Mouse (Mus musculus): ENCODE measurements at regions not wholly inside any gene's neighbourhood (a gene's known extent, or its start where the extent isn't known, plus 50 kb on each side); places are given as distances from the start of the nearest gene placed in this dataset.
A peak's percentile ranks its signal among the peaks of the same experiment; 100 is the strongest.

GRCm38 (mm10) chr14:73952511-73952910 is 291.5 kb downstream of the Gm21750 start:
- peak; percentile 85 for ATAC-seq (ENCODE audit: low TSS enrichment)

DNA sequence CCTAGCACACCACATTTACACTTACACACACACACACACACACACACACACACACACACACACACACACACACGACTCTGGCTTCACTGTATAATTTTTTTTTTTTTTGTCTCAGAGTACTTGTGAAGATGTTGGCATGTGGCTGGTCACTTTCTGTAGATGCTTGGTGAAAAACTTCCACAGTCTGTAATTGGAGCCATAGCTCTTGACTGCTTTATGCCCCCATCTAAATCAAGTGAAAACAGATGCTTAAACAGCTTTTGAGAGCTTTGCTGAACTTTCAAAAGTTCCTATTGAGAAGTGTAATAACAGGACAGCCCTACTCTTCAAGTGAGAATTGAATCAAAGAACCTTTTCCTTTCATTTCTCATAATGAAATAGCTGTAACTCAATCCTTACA is 317.7 kb downstream of the Gm21750 start:
- ATAC-seq (ENCODE audit: low TSS enrichment): no peak

DNA sequence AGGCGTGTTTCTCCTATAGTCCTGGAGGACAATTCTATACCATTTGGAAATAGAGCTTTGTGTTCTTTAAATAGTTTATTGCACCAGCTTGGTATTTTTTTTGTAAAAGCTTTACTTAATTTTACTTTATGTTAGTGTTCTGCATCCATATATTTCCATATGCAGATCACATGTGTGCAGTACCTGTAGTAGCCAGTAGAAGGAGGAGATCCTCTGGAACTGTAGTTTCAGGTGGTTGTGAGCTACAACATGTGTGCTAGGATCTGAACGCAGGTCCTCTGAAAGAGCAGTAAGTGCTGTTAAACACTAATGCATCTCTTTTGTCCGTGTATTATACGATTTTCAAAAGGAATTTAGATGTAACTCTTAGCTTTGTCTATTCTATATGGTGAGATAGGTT is 335.2 kb downstream of the Gm21750 start:
- ATAC-seq (ENCODE audit: low TSS enrichment): no peak

DNA sequence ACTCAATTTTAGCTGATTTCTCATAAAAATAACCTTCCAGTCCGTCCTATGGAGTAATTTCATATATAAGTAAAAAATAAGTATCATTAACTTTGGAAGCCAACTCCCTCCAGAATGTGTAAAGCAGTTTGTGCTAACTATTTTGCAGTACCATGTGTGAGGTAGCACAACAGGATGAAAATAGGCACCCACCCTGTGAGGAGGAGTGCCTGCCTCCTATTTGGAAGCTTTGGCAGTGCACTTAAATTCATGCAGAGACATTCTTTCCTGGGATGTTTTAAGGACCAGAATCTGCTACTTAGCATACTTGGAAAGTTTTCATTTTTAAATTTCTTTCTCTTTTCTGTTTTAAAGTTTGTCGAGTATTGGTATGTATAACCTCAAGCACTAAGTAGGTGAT is 336.8 kb downstream of the Gm21750 start:
- peak; percentile 99 for ATAC-seq (ENCODE audit: low TSS enrichment)

DNA sequence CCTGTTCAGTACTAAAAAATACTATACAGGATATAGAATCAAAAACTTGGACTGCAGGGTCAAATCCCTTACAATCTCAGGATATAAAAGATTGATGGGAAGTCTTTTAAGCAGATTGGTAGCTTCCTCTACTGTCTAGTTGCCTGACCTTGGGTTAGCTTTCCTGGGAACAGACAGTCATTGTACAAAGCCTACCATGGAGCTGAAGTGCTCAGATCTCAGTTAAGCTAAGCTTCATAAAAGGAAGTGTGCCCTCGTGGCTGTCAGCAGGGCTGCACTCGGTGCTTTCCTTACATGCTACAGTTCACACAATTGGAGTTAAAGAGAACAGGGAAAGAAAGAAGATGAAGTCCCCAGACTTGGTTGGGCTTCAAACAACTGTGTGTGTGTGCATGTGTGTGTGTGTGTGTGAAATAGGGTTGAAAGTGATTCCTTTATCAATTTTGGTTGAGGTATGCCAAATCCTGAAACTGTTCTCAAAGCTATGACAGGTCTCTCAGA is 338.4 kb downstream of the Gm21750 start:
- ATAC-seq (ENCODE audit: low TSS enrichment): no peak

DNA sequence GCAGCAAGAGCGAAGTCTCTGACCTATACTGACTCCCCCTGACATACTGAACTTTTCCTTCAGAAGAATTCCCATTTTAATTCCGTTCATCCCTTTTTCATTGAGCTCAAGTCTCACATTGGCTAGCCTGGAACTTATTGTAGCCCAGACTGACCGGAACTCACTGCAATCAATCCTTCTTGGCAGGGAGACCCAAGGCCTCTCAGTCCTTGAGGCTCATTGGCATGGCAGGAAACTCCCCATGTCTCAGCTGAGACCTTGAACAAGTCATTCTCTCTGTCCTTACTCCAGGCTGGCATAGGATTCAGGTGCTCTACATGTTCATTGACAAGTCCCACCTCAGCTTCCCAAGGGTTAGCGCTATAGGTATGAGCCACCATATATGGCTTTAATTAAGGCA is 345.9 kb downstream of the Gm21750 start:
- ATAC-seq (ENCODE audit: low TSS enrichment): no peak

GRCm38 (mm10) chr14:74011555-74011954 is 350.5 kb downstream of the Gm21750 start:
- ATAC-seq (ENCODE audit: low TSS enrichment): no peak

GRCm38 (mm10) chr14:74019421-74019820 is 358.4 kb downstream of the Gm21750 start:
- ATAC-seq (ENCODE audit: low TSS enrichment): no peak

- ATAC-seq (ENCODE audit: low TSS enrichment): no peak
These were observed 386.1 kb downstream of the Gm21750 start for GRCm38 (mm10) chr14:74047009-74047694.

DNA sequence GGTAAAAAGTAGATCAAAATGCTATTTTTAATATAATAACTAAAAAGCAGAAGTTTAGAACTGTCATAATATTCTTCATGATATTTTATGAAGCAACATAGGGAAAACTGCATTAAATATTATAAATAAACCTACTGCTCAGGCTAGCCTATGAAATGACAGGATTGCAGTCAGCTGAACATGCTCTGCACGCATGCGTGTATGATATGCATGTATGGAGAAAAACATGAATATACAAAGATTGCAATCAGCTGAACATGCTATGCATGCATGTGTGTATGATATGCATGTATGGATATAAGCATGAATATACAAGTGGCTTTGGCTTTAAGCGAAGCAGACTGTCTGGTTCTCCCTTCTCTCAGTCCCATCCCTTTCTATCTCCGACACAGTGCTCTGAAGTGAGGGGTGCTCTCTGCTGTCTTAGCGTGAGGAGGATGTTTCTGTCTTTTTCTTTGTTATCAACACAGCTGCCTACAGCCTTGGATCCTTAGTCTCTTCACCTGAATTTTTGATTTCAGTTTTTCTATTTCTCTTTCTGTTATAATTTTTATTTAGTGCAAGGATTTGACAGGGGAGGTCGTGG is 386.8 kb downstream of the Gm21750 start:
- peak; percentile 41; the same call in 1 of the 2 replicates for ATAC-seq (ENCODE audit: low TSS enrichment)

- ATAC-seq (ENCODE audit: low TSS enrichment): no peak
These were observed 387.4 kb downstream of the Gm21750 start for GRCm38 (mm10) chr14:74048386-74048785.

DNA sequence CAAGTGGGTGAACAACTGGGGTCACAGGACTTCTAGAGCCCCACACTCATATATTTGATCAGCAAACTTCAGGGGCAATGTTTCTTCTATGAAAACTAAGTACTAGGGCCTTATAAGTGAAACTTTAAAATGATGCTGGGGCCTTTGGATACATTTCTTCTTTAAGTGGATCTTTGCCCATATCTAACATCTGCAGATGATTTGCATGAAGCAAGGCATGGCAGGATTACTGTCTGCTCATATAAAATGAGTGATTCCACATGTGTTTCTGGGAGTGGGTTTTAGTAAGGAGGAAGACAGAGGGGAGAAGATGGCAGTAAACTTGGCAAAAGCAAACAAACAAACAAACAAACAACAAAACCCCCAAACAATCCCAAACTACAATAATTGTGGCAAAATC is 405.0 kb downstream of the Gm21750 start:
- ATAC-seq (ENCODE audit: low TSS enrichment): no peak

DNA sequence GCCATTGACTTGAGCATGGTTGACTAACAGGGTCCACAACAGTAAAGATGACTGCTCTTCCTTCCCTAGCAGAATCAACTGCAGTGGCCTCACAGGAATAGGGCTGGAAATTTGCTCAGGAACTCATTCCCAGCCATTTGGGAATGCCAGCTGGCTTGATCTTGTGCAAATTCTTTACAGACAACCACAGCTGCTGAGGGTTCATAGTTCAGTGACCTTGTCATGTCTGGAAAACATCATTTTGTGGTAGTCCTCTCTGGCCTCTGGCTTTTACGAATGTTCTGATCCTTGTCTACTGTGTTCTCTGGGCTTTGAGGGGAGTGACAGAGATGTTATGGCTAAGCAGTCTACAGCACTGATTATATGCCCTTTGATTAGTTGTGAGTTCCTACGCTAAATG is 432.0 kb downstream of the Gm21750 start:
- ATAC-seq (ENCODE audit: low TSS enrichment): no peak

DNA sequence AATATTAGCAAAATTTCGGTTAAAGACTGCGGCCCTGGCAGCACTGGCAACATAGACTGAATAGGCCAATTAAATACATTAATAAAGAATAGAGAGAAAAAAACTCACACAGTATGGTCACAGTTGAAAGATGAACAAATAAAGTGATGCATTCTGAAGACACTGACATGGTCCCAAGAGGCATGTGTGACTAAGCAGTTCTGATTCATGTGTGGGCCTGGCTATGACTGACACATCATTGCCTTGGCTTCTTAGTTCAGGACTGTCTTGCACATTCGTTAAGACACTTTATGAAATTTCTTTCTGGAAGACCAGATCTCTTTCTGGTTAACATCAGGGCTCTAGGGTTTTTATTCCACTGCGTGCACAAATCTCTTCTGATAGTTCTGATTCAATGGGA is 438.7 kb downstream of the Gm21750 start:
- no peak for ATAC-seq (ENCODE audit: low TSS enrichment)

GRCm38 (mm10) chr14:74112603-74113002 is 451.6 kb downstream of the Gm21750 start:
- no peak for ATAC-seq (ENCODE audit: low TSS enrichment)

GRCm38 (mm10) chr14:74113116-74113515 is 452.1 kb downstream of the Gm21750 start:
- ATAC-seq (ENCODE audit: low TSS enrichment): peak; percentile 88

DNA sequence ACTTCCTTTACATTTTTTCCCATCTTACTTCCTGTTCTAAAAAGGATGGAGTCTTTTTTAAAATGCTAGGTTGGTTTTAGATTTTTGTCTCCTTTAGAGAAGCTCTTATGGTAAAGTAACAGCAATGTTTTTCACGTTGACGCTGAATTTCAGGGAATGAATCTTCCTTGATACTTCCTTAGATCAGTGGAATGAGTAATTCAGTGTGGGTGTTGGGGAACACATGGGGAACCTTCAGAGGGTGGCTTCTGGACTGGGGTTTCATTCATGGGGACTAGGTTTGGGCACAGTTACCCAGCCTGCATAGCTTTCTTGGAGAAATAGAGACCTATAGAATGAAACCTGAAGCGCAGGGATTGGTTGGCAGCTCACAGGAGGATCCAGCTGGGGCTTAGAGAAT is 452.5 kb downstream of the Gm21750 start:
- ATAC-seq (ENCODE audit: low TSS enrichment): peak; percentile 85

DNA sequence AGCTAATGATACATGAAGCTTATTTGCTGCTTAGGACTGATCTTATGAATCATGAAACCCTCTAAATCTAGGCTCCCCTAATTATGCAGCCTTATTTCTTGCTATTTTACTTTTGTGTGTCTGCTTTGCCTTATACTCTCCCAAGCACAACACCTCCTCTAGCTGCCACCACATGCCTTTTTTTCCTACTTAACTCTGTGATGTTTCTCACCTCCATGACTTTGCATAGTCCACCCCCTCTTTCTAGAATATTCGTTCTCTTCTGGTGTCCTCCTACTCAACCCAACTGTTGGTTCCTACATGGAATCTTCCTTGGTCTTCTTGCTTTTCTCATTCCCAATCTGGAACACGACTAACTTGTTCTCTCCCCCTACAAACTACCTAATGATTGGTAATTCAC is 456.7 kb downstream of the Gm21750 start:
- ATAC-seq (ENCODE audit: low TSS enrichment): peak; percentile 76

DNA sequence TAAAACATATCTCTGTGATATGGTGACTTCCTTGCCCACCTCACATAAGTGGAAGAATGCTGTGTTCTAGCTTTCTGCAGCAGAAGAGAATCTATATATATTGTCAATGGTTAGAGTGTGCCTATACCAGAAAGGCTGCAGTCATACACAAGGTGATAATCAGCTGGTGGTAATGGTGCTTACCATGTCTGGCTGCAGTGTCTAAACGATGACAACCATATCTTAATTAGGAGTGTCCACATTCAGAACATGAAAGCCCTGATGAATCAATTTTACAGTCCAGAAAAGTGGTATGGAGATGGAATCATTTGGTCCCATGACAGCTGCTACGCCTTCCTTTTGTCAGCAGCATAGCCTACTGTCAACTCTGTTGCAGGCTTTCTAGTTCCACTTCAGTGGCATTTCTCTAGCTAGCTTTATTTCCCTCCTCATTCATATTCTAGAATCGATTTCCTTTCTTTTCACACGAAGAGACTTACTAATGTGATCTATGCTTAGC is 484.2 kb downstream of the Gm21750 start:
- ATAC-seq (ENCODE audit: low TSS enrichment): no peak

GRCm38 (mm10) chr14:74166221-74166620 is 474.4 kb upstream of the Htr2a start:
- no peak for ATAC-seq (ENCODE audit: low TSS enrichment)

GRCm38 (mm10) chr14:74169131-74169875 is 471.3 kb upstream of the Htr2a start:
- ATAC-seq (ENCODE audit: low TSS enrichment): no peak

- no peak for ATAC-seq (ENCODE audit: low TSS enrichment)
These were observed 460.6 kb upstream of the Htr2a start for GRCm38 (mm10) chr14:74180066-74180465.

DNA sequence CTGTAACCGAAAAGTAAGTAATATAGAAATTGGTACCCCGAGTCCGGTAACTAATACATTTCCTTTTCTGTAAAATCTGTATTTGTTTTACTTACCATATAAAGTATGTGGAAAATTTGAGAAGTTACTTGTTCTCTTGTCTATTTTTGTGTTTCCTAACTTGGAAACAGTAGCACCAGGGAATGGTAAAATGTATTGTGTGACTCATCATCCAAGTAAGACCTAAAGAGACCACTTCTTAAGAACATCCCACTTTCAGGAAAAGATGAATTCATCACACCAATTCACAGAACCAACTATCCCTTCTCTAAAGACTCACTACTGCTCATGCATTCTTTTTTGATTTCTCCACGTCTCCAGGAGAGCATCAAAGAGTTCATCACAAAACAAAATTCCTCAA is 457.6 kb upstream of the Htr2a start:
- ATAC-seq (ENCODE audit: low TSS enrichment): peak; percentile 79

All from frontal cortex, adult (tissue).